Mouse (Mus musculus): ENCODE measurements around the gene Fbrsl1. TPM values are rescaled to one million over a fixed set of nuclear protein-coding genes. Genes with fewer than 3 reads are reported as not detected.
"Not testable (repeated sequence)": the region's sequence is repeated elsewhere in the genome, so short reads cannot be mapped to it uniquely, and the experiment has no call there.

Fbrsl1 gene
- polyA plus RNA-seq, 1 experiment from 2014 or later = 17.5 TPM

DNA sequence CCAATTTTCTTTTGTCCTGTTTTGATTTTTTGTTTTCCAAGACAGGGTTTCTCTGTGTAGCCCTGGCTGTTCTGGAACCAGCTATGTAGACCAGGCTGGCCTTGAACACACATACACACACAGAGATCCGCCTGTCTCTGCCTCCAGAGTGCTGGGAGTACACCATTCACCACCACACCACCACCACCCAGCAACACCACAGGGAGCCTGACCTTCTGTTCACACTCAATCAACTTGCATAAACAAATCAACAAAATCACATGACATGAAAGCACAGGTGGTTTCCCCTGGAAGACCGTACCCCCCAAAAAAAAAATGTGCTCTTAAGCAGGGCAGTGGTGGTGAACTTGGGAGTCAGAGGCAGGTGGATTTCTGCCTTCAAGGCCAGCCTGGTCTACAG lies 3.8 kb downstream of the Fbrsl1 start:
- H3K4me3 ChIP-seq (ENCODE audit: low read depth, low read length) = no peak overlapping the region
- no peak overlapping the region for H3K4me2 ChIP-seq (replicated peaks; ENCODE audit: low read depth, low read length)
- no peaks in the 10 kb centered on the region for H3K9me3 ChIP-seq (ENCODE audit: control insufficient read depth, low read length)
- no peak overlapping the region for H3K9ac ChIP-seq (ENCODE audit: low read depth, low read length)
- WGBS = 94% methylated on average over 2 of the region's 2 CpGs
- no peaks in the 10 kb centered on the region for H3K27me3 ChIP-seq (ENCODE audit: control insufficient read depth, insufficient read depth, low read length)
- no peak for ATAC-seq (ENCODE audit: low FRiP score)
- no peak overlapping the region for H3K27ac ChIP-seq (ENCODE audit: low read depth, low read length)
- no peaks in the 10 kb centered on the region; the same call in 1 of the 2 replicates for H3K4me1 ChIP-seq (replicated peaks; ENCODE audit: control insufficient read depth, insufficient read depth, low read length)
- no peaks in the 10 kb centered on the region for H3K36me3 ChIP-seq (ENCODE audit: control insufficient read depth, insufficient read depth, low read length)
- no peak for DNase-seq (ENCODE audit: low spot score)

DNA sequence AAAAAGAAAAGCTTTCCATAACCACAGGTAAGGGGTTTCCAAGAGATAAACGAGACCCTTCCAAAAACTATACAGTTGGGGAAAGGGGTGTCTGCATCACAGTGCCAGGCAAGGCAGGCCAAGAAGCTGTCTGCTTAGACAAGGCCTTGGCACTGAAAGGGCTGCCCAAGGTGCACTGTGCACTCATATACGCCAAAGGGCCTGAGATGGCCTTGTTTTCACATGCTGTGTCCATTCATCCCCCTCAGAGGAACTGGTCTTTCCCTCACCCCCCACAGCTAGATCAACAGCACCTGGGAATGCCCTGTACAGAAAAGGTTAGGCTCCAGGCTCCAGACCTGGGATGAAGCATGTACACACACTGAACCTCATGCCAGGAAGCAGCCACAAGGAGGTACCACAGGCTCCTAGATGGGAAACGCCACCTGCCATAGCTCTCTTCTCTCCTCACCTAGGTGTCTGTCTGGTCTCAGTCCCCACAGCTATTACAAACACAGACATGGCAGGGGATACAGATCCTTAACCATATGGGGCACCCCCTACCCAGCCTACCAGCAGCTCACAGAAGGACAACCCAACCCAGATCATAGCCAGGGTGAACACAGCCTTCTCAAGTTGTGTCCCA lies 5.2 kb downstream of the Fbrsl1 start:
- H3K9me3 ChIP-seq (ENCODE audit: control insufficient read depth, low read length) = no peaks in the 10 kb centered on the region
- H3K27me3 ChIP-seq (ENCODE audit: control insufficient read depth, insufficient read depth, low read length) = no peaks in the 10 kb centered on the region
- 88% methylated on average over 3 of the region's 3 CpGs for WGBS
- no peak overlapping the region for H3K4me3 ChIP-seq (ENCODE audit: low read depth, low read length)
- H3K4me1 ChIP-seq (replicated peaks; ENCODE audit: control insufficient read depth, insufficient read depth, low read length) = no peaks in the 10 kb centered on the region; the same call in 1 of the 2 replicates
- no peak overlapping the region for H3K4me2 ChIP-seq (replicated peaks; ENCODE audit: low read depth, low read length)
- no peak overlapping the region for H3K27ac ChIP-seq (ENCODE audit: low read depth, low read length)
- DNase-seq (ENCODE audit: low spot score) = no peak
- H3K9ac ChIP-seq (ENCODE audit: low read depth, low read length) = no peak overlapping the region
- H3K36me3 ChIP-seq (ENCODE audit: control insufficient read depth, insufficient read depth, low read length) = no peaks in the 10 kb centered on the region
- no peak for ATAC-seq (ENCODE audit: low FRiP score)

DNA sequence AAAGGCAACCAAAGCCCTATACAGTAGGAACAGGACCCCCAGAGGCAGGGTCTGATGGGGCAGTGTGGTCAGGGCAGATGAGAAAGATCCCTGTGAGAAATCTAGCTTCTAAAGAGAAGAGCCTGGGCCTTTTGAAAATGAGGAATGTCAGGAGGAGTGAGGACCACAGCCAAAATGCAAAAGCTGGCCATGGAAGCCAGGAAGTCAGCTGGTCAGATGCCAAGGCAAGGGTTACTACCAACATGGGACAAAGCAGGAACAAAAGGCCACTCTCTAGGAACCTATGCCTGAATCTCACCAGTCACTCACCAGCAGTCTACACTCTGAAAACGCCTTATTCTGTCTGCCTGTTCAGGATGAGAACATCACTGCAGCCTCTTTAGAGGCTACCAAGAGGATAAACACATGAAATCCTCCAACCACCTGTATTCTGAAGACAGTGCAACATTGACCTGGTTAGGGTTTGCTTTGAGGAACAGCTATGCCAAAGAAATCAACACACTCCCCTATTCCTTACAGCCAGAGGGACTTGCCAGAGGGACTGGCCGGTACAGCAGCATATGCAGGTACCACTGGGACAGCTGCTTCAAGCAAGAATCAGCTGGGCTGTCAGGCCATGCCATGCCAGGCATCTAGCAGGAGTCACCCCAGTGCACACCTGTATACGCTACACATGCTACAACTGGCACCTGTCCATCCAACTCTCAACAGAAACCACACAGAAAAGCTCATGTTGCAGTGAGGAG lies 8.6 kb downstream of the Fbrsl1 start:
- 85% methylated on average over 3 of the region's 3 CpGs for WGBS
- no peaks in the 10 kb centered on the region; the same call in 1 of the 2 replicates for H3K4me1 ChIP-seq (replicated peaks; ENCODE audit: control insufficient read depth, insufficient read depth, low read length)
- no peak overlapping the region for H3K4me2 ChIP-seq (replicated peaks; ENCODE audit: low read depth, low read length)
- H3K9ac ChIP-seq (ENCODE audit: low read depth, low read length) = no peak overlapping the region
- ATAC-seq (ENCODE audit: low FRiP score) = no peak
- H3K27me3 ChIP-seq (ENCODE audit: control insufficient read depth, insufficient read depth, low read length) = no peaks in the 10 kb centered on the region
- H3K9me3 ChIP-seq (ENCODE audit: control insufficient read depth, low read length) = no peaks in the 10 kb centered on the region
- no peak overlapping the region for H3K4me3 ChIP-seq (ENCODE audit: low read depth, low read length)
- no peak for DNase-seq (ENCODE audit: low spot score)
- no peak overlapping the region for H3K27ac ChIP-seq (ENCODE audit: low read depth, low read length)
- no peaks in the 10 kb centered on the region for H3K36me3 ChIP-seq (ENCODE audit: control insufficient read depth, insufficient read depth, low read length)

DNA sequence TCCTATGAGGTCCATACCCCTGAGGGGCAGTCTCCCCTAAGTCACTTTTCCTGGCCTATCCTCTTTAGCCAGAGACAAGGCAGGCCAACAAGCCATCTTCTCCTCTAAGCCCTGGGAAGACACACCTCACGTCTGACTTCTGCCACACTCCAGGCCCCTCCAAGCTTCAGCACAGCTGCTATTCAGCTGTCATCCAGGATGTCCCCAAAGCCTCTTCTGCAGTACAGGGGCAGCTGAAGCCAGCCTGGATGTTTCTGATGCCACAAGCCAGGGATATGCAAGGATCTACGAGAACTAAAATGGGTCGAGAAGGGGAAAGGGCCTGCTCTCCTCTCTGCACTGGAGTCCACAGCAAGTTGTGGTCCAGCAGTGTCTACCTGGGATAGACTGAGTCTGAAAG lies 9.7 kb downstream of the Fbrsl1 start:
- H3K36me3 ChIP-seq (ENCODE audit: control insufficient read depth, insufficient read depth, low read length) = no peaks in the 10 kb centered on the region
- no peak overlapping the region for H3K4me3 ChIP-seq (ENCODE audit: low read depth, low read length)
- DNase-seq (ENCODE audit: low spot score) (no peak), ATAC-seq (ENCODE audit: low FRiP score) (no peak)
- H3K27ac ChIP-seq (ENCODE audit: low read depth, low read length) = no peak overlapping the region
- WGBS = 71% methylated on average over 3 of the region's 3 CpGs
- no peak overlapping the region for H3K4me2 ChIP-seq (replicated peaks; ENCODE audit: low read depth, low read length)
- H3K27me3 ChIP-seq (ENCODE audit: control insufficient read depth, insufficient read depth, low read length) = no peaks in the 10 kb centered on the region
- no peaks in the 10 kb centered on the region for H3K9me3 ChIP-seq (ENCODE audit: control insufficient read depth, low read length)
- no peak overlapping the region for H3K9ac ChIP-seq (ENCODE audit: low read depth, low read length)
- H3K4me1 ChIP-seq (replicated peaks; ENCODE audit: control insufficient read depth, insufficient read depth, low read length) = no peaks in the 10 kb centered on the region; the same call in 1 of the 2 replicates

DNA sequence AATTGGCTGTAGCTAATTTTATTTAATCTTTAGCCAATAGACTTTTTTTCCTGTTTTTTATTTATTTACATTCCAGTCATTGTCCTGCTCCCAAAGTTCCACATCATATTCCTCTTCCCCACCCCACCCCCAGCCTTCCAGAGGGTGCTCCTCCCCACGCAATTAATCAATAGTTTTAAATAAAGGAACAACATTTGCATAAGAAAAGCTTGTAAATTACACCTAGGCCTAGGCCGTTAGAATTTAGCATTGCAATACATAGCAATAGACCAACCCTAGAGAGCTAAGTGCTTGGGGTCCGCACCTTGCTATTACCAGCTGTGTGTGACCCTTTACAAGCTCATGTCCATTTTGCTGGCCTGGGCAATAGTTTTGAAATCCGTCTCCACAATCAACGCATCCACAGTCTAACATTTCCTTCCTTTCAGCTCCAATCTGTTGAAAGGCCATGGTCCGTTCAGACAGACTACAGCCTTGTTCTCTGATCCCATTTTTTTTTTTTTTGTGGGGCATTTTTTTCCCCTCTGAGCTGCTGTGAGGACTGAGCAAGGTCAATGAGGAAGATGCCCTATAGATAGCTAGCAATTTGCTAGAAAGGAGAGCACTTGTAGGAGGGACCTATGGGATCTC lies 10.6 kb downstream of the Fbrsl1 start:
- WGBS = 43% methylated on average over 6 of the region's 6 CpGs
- Histone ChIP-seq H3K36me3 (ENCODE audit: control insufficient read depth, insufficient read depth, low read length) (no peaks in the 10 kb centered on the region), H3K27me3 (ENCODE audit: control insufficient read depth, insufficient read depth, low read length) (no peaks in the 10 kb centered on the region), H3K4me3 (ENCODE audit: low read depth, low read length) (no peak overlapping the region), H3K4me1 (replicated peaks; ENCODE audit: control insufficient read depth, insufficient read depth, low read length) (no peaks in the 10 kb centered on the region; the same call in 1 of the 2 replicates), H3K9ac (ENCODE audit: low read depth, low read length) (no peak overlapping the region), H3K9me3 (ENCODE audit: control insufficient read depth, low read length) (no peaks in the 10 kb centered on the region), H3K4me2 (replicated peaks; ENCODE audit: low read depth, low read length) (no peak overlapping the region), H3K27ac (ENCODE audit: low read depth, low read length) (no peak overlapping the region)
- ATAC-seq (ENCODE audit: low FRiP score) = no peak
- no peak for DNase-seq (ENCODE audit: low spot score)

DNA sequence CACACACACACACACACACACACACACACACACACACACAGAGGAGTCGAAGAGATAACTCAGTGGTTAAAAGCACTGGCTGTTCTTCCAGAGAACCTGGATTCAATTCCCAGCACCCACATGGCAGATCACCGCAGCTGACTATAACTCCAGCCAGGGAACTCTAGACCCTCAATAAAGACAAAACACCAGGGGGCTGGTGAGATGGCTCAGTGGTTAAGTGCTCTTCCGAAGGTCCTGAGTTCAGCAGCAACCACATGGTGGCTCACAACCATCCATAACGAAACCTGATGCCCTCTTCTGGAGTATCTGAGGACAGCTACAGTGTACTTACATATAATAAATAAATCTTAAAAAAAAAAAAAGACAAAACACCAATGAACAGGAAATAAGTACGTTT lies 12.1 kb downstream of the Fbrsl1 start:
- not testable (repeated sequence) for H3K4me1 ChIP-seq (replicated peaks; ENCODE audit: control insufficient read depth, insufficient read depth, low read length); H3K27ac ChIP-seq (ENCODE audit: low read depth, low read length); DNase-seq (ENCODE audit: low spot score); ATAC-seq (ENCODE audit: low FRiP score); H3K4me2 ChIP-seq (replicated peaks; ENCODE audit: low read depth, low read length); H3K27me3 ChIP-seq (ENCODE audit: control insufficient read depth, insufficient read depth, low read length); H3K36me3 ChIP-seq (ENCODE audit: control insufficient read depth, insufficient read depth, low read length); H3K9me3 ChIP-seq (ENCODE audit: control insufficient read depth, low read length); H3K9ac ChIP-seq (ENCODE audit: low read depth, low read length); H3K4me3 ChIP-seq (ENCODE audit: low read depth, low read length)
- WGBS = 75% methylated on average over 5 of the region's 5 CpGs

DNA sequence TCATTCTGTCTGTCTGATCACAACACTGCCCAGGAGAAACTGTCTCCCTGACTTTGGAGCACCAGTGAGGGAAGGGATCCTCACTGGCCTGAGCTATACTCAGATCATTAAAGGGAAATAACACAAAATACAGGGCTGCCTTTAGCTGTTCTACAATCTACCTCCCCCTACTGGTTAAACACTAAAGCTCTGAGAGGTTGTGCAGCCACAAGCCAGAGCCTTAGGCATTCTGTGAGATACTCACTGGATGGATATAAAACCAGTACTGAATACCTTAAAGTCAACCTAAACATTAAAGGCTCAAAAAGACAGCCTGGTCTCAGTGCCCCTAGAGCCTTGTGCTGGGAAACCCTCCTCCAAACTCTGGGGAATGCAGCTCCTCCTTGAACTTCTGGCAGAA lies 13.5 kb downstream of the Fbrsl1 start:
- Histone ChIP-seq H3K9ac (ENCODE audit: low read depth, low read length) (no peak overlapping the region), H3K4me2 (replicated peaks; ENCODE audit: low read depth, low read length) (no peak overlapping the region), H3K36me3 (ENCODE audit: control insufficient read depth, insufficient read depth, low read length) (peaks cover 3% of the 10 kb centered on the region; the same call in 1 of the 2 replicates), H3K4me1 (replicated peaks; ENCODE audit: control insufficient read depth, insufficient read depth, low read length) (no peaks in the 10 kb centered on the region), H3K27me3 (ENCODE audit: control insufficient read depth, insufficient read depth, low read length) (no peaks in the 10 kb centered on the region), H3K9me3 (ENCODE audit: control insufficient read depth, low read length) (no peaks in the 10 kb centered on the region), H3K4me3 (ENCODE audit: low read depth, low read length) (no peak overlapping the region), H3K27ac (ENCODE audit: low read depth, low read length) (no peak overlapping the region)
- peak; percentile 18 for DNase-seq (ENCODE audit: low spot score)
- ATAC-seq (ENCODE audit: low FRiP score) = no peak

DNA sequence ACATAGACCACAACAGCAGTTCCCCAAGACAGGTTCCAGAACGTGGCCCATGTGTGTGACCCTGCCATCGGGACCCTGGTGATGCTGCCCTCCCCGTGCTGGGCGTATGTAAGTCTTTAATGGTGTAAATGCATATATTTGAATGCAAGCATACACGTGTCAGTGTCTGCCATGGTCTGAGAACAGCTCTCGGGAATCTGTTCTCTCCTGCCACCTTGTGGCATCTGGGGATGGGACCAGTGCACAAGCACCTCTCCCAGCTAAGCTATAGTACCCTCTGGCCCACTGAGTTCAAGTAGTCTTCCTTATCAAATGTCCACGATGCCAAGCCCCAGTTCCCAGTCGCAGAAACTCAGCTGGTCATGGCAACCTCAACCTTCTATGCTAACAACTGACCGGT lies 19.3 kb downstream of the Fbrsl1 start:
- Histone ChIP-seq H3K9ac (ENCODE audit: low read depth, low read length) (no peak overlapping the region), H3K4me1 (replicated peaks; ENCODE audit: control insufficient read depth, insufficient read depth, low read length) (no peaks in the 10 kb centered on the region), H3K9me3 (ENCODE audit: control insufficient read depth, low read length) (no peaks in the 10 kb centered on the region), H3K4me3 (ENCODE audit: low read depth, low read length) (no peak overlapping the region), H3K4me2 (replicated peaks; ENCODE audit: low read depth, low read length) (no peak overlapping the region), H3K27me3 (ENCODE audit: control insufficient read depth, insufficient read depth, low read length) (no peaks in the 10 kb centered on the region), H3K27ac (ENCODE audit: low read depth, low read length) (no peak overlapping the region), H3K36me3 (ENCODE audit: control insufficient read depth, insufficient read depth, low read length) (peaks cover 3% of the 10 kb centered on the region; the same call in 1 of the 2 replicates)
- 47% methylated on average over 9 of the region's 9 CpGs for WGBS
- DNase-seq (ENCODE audit: low spot score) (peak; percentile 78), ATAC-seq (ENCODE audit: low FRiP score) (peak; percentile 81)

Measured in hindbrain, embryonic 11.5 days (tissue).